Mouse (Mus musculus): ENCODE data around the gene Gng7. TPM values are rescaled to one million over a fixed set of nuclear protein-coding genes. Genes with fewer than 3 reads are reported as not detected.

The Gng7 gene
- total and polyA plus RNA-seq, 3 experiments = 5.4 to 9.2 (median 8.6) TPM

GRCm38 (mm10) chr10:81025639-81026275 is 11.0 kb upstream of the Gng7 start, which contains the start of gene Diras1:
Gene Diras1 (minus strand): TSS chr10:81025662.
- no peak for DNase-seq

GRCm38 (mm10) chr10:81025047-81025621 is 10.4 kb upstream of the Gng7 start:
- peak; percentile 26 for DNase-seq

GRCm38 (mm10) chr10:81024346-81024937 is 9.7 kb upstream of the Gng7 start:
- DNase-seq = no peak

GRCm38 (mm10) chr10:81022744-81023143 is 8.0 kb upstream of the Gng7 start:
- no peak for DNase-seq

GRCm38 (mm10) chr10:81021547-81022110 is 6.9 kb upstream of the Gng7 start:
- DNase-seq = no peak

- DNase-seq = no peak
These were observed 5.5 kb upstream of the Gng7 start for GRCm38 (mm10) chr10:81020207-81020606.

GRCm38 (mm10) chr10:81019687-81020086 is 4.9 kb upstream of the Gng7 start:
- DNase-seq = no peak

- DNase-seq = no peak
These were observed 3.6 kb upstream of the Gng7 start for GRCm38 (mm10) chr10:81018326-81018725.

GRCm38 (mm10) chr10:81016645-81017044 is 1.9 kb upstream of the Gng7 start:
- DNase-seq = peak; percentile 66

- no peak for DNase-seq
These were observed 921 bp upstream of the Gng7 start for GRCm38 (mm10) chr10:81015666-81016065.

GRCm38 (mm10) chr10:81010851-81011250 is 3.9 kb downstream of the Gng7 start:
- no peak for DNase-seq

- no peak for DNase-seq
These were observed 7.5 kb downstream of the Gng7 start for GRCm38 (mm10) chr10:81007240-81007639.

- no peak for DNase-seq
These were observed 8.6 kb downstream of the Gng7 start for GRCm38 (mm10) chr10:81006005-81006677.

GRCm38 (mm10) chr10:81001161-81001560 is 13.6 kb downstream of the Gng7 start:
- DNase-seq = no peak

- no peak for DNase-seq
These were observed 14.3 kb downstream of the Gng7 start for GRCm38 (mm10) chr10:81000197-81001062.

GRCm38 (mm10) chr10:80999362-81000196 is 15.2 kb downstream of the Gng7 start:
- peak; percentile 92 for DNase-seq

GRCm38 (mm10) chr10:80998778-80999177 is 16.0 kb downstream of the Gng7 start:
- DNase-seq = peak; percentile 46

GRCm38 (mm10) chr10:80998021-80998420 is 16.7 kb downstream of the Gng7 start:
- no peak for DNase-seq

GRCm38 (mm10) chr10:80997332-80997731 is 17.4 kb downstream of the Gng7 start:
- DNase-seq = no peak

- no peak for DNase-seq
These were observed 18.2 kb downstream of the Gng7 start for GRCm38 (mm10) chr10:80996501-80996900.
